Mouse (Mus musculus): ENCODE data around the gene Enpep. TPM values are rescaled to one million over a fixed set of nuclear protein-coding genes. Genes with fewer than 3 reads are reported as not detected.

Gene Enpep
- total and polyA plus RNA-seq, 3 experiments, result 0.10 TPM; not detected in 2

- TF ChIP-seq MAZ (IDR thresholded peaks at IDR 0.05; ENCODE audit: low read depth, low read length) (no peak), POLR2A (IDR thresholded peaks at IDR 0.05; ENCODE audit: low read depth, low read length) (no peak), MYC (IDR thresholded peaks at IDR 0.05; ENCODE audit: low read depth, low read length) (no peak), E2F4 (IDR thresholded peaks at IDR 0.05; ENCODE audit: insufficient replicate concordance, low read depth, low read length) (no peak), UBTF (IDR thresholded peaks at IDR 0.05; ENCODE audit: low read depth, low read length) (no peak), TBP (conservative IDR thresholded peaks at IDR 0.05; ENCODE audit: low read depth, low read length) (no peak), MXI1 (IDR thresholded peaks at IDR 0.05; ENCODE audit: low read depth, low read length) (no peak), POLR2AphosphoS2 (IDR thresholded peaks at IDR 0.05; ENCODE audit: low read depth, low read length) (no peak), KAT2A (IDR thresholded peaks at IDR 0.05; ENCODE audit: insufficient replicate concordance, low read length) (no peak), HCFC1 (IDR thresholded peaks at IDR 0.05; ENCODE audit: low read depth, low read length) (no peak), JUND (conservative IDR thresholded peaks at IDR 0.05; ENCODE audit: low read depth, low read length) (no peak), IRF4 (IDR thresholded peaks at IDR 0.05; ENCODE audit: low read depth, low read length) (no peak), RCOR1 (conservative IDR thresholded peaks at IDR 0.05; ENCODE audit: low read depth, low read length) (no peak)
Measured at GRCm38 (mm10) chr3:129308102-129308752, 24.3 kb downstream of the Enpep start (continued).

- Histone ChIP-seq H3K9me3 (replicated peaks; ENCODE audit: low read length) (no peaks in the 10 kb centered on the region), H3K79me2 (replicated peaks; ENCODE audit: control insufficient read depth, extremely low read depth, insufficient read depth, poor library complexity, severe bottlenecking) (no peaks in the 10 kb centered on the region), H3K27ac (ENCODE audit: insufficient read depth, low read depth) (no peak overlapping the region), H3K4me2 (ENCODE audit: insufficient read depth, low read depth, poor library complexity, severe bottlenecking) (no peak overlapping the region), H3K27me3 (replicated peaks) (no peaks in the 10 kb centered on the region), H3K36me3 (replicated peaks in 1 of 2; ENCODE audit: control insufficient read depth in 1 of 2, insufficient read depth in 1 of 2, low read length in 1 of 2) (no peaks in the 10 kb centered on the region), H3K4me1 (ENCODE audit: control insufficient read depth in 1 of 2, insufficient read depth in 2 of 2) (no peaks in the 10 kb centered on the region), H3K9ac (ENCODE audit: insufficient read depth, low read depth) (no peak overlapping the region), H3K4me3 (replicated peaks in 1 of 3; ENCODE audit: low read depth in 2 of 3, low read length in 2 of 3, poor library complexity in 1 of 3) (no peak overlapping the region)
- TF ChIP-seq MAFK (IDR thresholded peaks at IDR 0.05; ENCODE audit: insufficient replicate concordance, low read length) (no peak), PAX5 (IDR thresholded peaks at IDR 0.05; ENCODE audit: low read length) (no peak), CTCF (conservative IDR thresholded peaks at IDR 0.05 in 1 of 2, IDR thresholded peaks at IDR 0.05 in 1 of 2; ENCODE audit: low read depth in 2 of 2, low read length in 2 of 2) (peak; percentile 51 to 88; a peak in 3 of 4 replicates), RAD21 (IDR thresholded peaks at IDR 0.05; ENCODE audit: low read depth, low read length) (peak; percentile 84), ZC3H11A (IDR thresholded peaks at IDR 0.05; ENCODE audit: low read depth, low read length) (peak; percentile 18; the same call in 1 of the 2 replicates), SMC3 (IDR thresholded peaks at IDR 0.05; ENCODE audit: low read depth, low read length) (peak; percentile 89)
- peak; percentile 45 for DNase-seq (ENCODE audit: extremely low read depth)
- dilution Hi-C loops (cut with MboI; ENCODE audit: extremely low pct_ligation_motif_present, extremely low pct_unique_long_range_greater_than_20kb, low sequenced_read_pairs), result no loop called here
- in situ Hi-C loops (cut with MboI; ENCODE audit: low pct_ligation_motif_present, low pct_unique_long_range_greater_than_20kb, low sequenced_read_pairs), result loop anchor here (10.0 kb wide), 1 partner anchor 381 kb away; no protein-coding TSS in a partner anchor
Measured at GRCm38 (mm10) chr3:129303941-129304340, 28.6 kb downstream of the Enpep start.
